Mouse (Mus musculus): Measurements from ENCODE around the gene Nr1i2. TPM values are rescaled to one million over a fixed set of nuclear protein-coding genes. Genes with fewer than 3 reads are reported as not detected.
"Not testable (repeated sequence)": the region's sequence is repeated elsewhere in the genome, so short reads cannot be mapped to it uniquely, and the experiment has no call there.

Nr1i2 gene
- polyA plus RNA-seq, 1 experiment from 2014 or later, result not detected

DNA sequence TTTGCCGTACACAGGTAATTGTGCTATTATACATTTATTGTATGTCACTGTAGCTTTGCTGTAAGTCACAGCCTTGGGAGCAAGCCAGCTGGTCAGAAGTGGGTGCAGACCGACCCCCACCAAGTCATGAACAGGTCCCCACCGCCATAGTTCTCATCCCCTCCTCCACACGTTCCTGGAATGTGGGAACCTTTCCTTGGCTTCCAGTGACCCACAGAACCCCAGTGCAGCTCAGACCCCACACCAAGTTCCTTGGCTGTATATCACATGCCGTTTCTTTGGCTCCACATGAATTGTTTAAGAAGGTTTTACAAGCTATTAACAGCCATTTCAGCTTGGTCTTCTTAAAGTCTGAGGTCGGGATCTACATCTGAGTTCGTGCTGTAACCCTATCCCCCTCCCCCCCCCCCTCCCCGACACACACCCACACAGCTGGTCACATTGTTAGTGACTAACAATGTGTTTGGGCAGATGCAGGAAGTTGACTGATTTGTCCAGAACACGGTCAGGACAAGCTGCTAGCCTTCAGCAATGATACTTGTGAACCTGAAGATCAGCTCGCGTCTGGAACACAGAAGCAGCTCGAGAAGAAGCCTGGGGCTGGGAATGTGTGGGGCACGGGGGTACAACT is 46.2 kb downstream of the Nr1i2 start:
- Histone ChIP-seq H3K9me3 (no peaks in the 10 kb centered on the region), H3K4me3 (no peak overlapping the region), H3K4me1 (peaks cover 5% of the 10 kb centered on the region; the same call in 1 of the 2 replicates), H3K4me2 (replicated peaks) (no peak overlapping the region), H3K27me3 (no peaks in the 10 kb centered on the region), H3K9ac (replicated peaks) (no peak overlapping the region), H3K27ac (replicated peaks) (no peak overlapping the region), H3K36me3 (peaks cover 5% of the 10 kb centered on the region; the same call in 1 of the 2 replicates)
- no peak for ATAC-seq (ENCODE audit: low FRiP score, low read depth)
- 73% methylated on average over 13 of the region's 13 CpGs for WGBS

DNA sequence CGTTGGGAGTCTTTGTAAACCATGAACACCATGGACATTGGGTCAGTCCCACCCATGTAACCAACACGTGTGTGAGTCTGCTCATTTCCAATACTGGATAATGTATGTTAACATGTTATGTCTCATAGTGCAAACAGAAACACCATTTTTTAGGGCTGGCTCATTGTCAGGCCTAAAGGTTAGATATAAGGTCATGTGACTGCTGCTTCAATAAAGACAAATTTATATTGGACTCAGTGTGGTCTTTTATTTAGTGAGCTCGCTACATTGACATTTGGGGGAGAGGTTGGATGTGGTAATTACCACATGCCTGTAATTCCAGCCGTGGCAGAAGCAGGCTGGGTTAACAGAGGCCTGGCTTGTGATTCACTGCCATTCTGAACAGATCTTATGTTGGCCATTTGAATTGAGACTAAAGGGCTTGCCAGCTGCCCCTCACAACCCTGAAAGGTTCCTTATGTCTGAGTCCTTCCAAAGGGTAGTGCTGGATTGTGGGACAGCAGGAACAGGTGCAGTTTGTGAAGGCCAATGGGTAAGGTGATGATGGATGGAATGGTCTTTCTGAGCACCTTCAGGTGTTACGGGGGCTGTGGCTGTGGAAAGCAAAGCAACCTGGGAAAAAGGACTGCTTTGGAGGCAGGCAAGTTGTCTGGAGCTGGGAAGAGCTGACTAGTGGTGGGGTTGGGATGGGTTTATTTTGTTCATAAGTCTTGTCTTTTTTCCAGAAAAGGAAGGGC is 48.6 kb downstream of the Nr1i2 start:
- Histone ChIP-seq H3K4me1 (peaks cover 5% of the 10 kb centered on the region; the same call in 1 of the 2 replicates), H3K27ac (replicated peaks) (no peak overlapping the region), H3K27me3 (no peaks in the 10 kb centered on the region), H3K36me3 (peaks cover 21% of the 10 kb centered on the region), H3K4me2 (replicated peaks) (no peak overlapping the region), H3K9ac (replicated peaks) (no peak overlapping the region), H3K4me3 (no peak overlapping the region), H3K9me3 (no peaks in the 10 kb centered on the region)
- 87% methylated on average over 5 of the region's 5 CpGs for WGBS
- ATAC-seq (ENCODE audit: low FRiP score, low read depth), result no peak

DNA sequence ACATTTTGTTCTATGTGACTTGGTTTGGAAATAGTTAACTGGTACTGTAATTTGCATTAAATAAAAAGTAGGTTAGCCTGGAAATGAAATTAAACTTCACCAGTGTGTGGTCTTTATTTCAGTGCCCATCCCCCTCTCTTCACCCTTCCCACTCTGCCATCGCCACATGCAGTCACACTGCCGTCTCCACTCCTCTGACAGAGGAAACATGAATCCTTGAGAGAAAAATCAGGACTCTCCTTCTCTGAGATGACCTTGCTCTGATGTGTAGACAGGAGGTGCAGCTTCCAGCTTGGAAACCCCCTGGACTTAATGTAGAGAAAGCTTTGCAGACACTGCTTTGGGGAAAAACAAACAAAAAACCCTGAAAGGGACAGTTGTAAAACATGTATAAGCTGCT is 49.2 kb downstream of the Nr1i2 start:
- H3K4me1 ChIP-seq, result peaks cover 5% of the 10 kb centered on the region; the same call in 1 of the 2 replicates
- H3K27ac ChIP-seq (replicated peaks), result no peak overlapping the region
- peaks cover 26% of the 10 kb centered on the region for H3K36me3 ChIP-seq
- ATAC-seq (ENCODE audit: low FRiP score, low read depth), result no peak
- H3K9me3 ChIP-seq, result no peaks in the 10 kb centered on the region
- H3K27me3 ChIP-seq, result no peaks in the 10 kb centered on the region
- 68% methylated on average over 2 of the region's 2 CpGs for WGBS
- no peak overlapping the region for H3K4me2 ChIP-seq (replicated peaks)
- H3K9ac ChIP-seq (replicated peaks), result no peak overlapping the region
- no peak overlapping the region for H3K4me3 ChIP-seq

DNA sequence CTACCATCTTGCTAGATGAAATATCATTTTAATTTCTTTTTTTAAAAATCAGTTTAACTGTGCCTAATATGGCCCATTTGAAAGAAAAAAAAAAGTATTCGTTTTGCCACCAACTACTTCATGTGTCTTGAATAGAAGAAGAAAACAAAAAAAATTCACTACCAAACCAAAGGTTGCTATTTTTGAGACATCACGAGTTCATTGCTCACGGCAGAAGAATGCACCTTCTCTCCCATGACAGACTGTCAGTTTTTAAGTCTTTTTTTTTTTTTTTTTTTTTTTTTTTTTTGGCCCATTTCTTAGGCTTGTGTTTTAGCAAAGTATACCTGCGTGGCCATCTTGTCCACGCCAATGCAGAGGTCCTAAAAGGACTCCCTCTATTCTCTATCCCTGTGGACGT is 50.5 kb downstream of the Nr1i2 start:
- H3K27ac ChIP-seq (replicated peaks), result no peak overlapping the region
- no peak overlapping the region for H3K4me3 ChIP-seq
- peaks cover 5% of the 10 kb centered on the region; the same call in 1 of the 2 replicates for H3K4me1 ChIP-seq
- no peak overlapping the region for H3K9ac ChIP-seq (replicated peaks)
- no peaks in the 10 kb centered on the region for H3K27me3 ChIP-seq
- peaks cover 29% of the 10 kb centered on the region for H3K36me3 ChIP-seq
- 92% methylated on average over 6 of the region's 6 CpGs for WGBS
- no peaks in the 10 kb centered on the region for H3K9me3 ChIP-seq
- H3K4me2 ChIP-seq (replicated peaks), result no peak overlapping the region
- no peak for ATAC-seq (ENCODE audit: low FRiP score, low read depth)

DNA sequence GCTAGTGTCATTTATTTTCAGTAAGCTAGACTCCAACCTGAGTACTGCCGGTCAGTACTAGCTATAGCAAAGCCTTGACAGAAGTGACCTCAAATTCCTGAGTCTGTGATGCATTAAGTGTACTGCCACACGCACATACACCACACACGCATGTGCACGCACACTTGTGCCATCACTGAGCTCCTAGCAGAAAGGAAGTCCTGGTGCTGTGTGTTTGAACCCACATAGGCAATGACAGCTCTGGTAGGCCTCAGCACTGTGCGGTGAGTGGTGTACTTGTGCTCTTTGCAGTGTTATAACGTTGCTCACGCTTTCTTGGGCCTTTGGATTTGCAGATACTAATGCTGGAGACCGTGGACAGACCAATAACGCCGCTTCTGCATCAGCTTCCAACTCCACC is 54.5 kb downstream of the Nr1i2 start:
- Histone ChIP-seq H3K9me3 (no peaks in the 10 kb centered on the region), H3K9ac (replicated peaks) (no peak overlapping the region), H3K27me3 (no peaks in the 10 kb centered on the region), H3K27ac (replicated peaks) (no peak overlapping the region), H3K4me1 (no peaks in the 10 kb centered on the region), H3K4me2 (replicated peaks) (no peak overlapping the region), H3K4me3 (no peak overlapping the region), H3K36me3 (peaks cover 38% of the 10 kb centered on the region)
- WGBS, result 95% methylated on average over 10 of the region's 10 CpGs
- no peak for ATAC-seq (ENCODE audit: low FRiP score, low read depth)

DNA sequence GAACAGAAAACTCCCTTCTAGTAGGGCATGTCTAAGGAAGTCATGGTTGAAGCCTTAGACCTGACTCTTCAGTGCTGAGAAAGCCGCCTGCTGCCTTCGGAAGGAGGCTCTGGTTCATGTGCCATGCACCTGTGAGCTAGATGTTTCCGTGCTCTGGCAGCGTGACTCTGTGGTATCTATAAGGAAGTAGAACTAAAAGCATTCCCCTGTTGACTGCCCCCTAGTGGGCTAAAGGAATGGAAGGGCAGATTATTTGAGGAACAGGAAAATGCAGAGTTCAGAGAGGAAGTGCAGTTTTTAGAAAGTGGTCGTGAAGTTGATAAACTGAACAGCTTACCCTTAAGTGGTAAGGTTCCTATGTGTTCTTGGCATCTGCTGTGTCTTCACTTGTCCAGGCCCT is 54.9 kb downstream of the Nr1i2 start:
- WGBS, result 85% methylated on average over 5 of the region's 5 CpGs
- ATAC-seq (ENCODE audit: low FRiP score, low read depth), result no peak
- Histone ChIP-seq H3K4me1 (no peaks in the 10 kb centered on the region), H3K9ac (replicated peaks) (no peak overlapping the region), H3K9me3 (no peaks in the 10 kb centered on the region), H3K36me3 (peaks cover 38% of the 10 kb centered on the region), H3K27ac (replicated peaks) (no peak overlapping the region), H3K27me3 (no peaks in the 10 kb centered on the region), H3K4me2 (replicated peaks) (no peak overlapping the region), H3K4me3 (no peak overlapping the region)

DNA sequence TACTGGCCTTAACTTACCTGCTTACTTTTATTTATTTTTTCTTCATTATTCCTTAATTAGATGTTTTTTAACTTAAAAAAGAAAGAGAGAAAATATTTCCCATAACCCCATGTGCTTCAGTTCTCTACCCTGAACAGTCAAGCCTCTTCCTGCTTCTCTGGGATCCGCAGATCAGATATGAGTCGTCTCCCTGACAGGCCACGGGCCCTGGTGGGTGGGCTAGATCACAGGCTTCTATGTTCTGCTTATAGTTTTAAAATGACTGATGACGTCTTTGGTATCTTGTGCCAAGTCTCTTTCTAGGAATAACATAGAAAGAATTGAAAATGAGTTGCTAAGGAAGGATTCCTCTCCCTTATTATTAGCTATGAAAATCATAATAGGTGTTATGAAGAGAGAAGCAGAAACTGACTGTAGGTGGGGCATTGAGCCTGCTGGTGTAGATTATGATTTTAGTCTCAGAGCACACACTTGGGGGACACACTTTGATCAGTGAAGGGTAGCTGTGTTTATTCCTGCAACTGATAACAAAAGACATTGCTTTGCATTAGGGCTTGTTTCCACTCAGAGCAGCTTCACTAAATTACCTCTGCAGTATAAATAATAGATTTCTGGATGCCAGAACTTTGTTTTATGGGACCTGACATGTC is 57.6 kb downstream of the Nr1i2 start:
- Histone ChIP-seq H3K4me3 (no peak overlapping the region), H3K4me1 (no peaks in the 10 kb centered on the region), H3K9me3 (no peaks in the 10 kb centered on the region), H3K4me2 (replicated peaks) (no peak overlapping the region), H3K27me3 (no peaks in the 10 kb centered on the region), H3K36me3 (peaks cover 31% of the 10 kb centered on the region), H3K27ac (replicated peaks) (no peak overlapping the region), H3K9ac (replicated peaks) (no peak overlapping the region)
- ATAC-seq (ENCODE audit: low FRiP score, low read depth), result no peak
- 86% methylated on average over 4 of the region's 4 CpGs for WGBS

DNA sequence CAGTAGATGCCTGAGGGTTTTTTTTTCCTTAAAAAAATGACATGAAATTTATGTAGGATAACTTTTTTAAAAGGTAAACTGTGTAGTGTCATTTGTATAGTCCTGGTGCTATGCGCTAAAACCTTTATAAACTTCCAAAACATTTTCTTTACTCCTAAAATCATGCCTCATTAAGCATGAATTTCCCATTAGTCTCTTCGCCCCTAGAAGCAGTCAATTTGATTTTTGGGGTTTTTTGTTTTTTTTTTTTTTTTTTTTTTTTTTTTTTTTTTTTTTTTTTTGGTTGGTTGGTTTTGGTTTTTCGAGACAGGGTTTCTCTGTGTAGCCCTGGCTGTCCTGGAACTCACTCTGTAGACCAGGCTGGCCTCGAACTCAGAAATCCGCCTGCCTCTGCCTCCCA is 72.1 kb downstream of the Nr1i2 start:
- peaks cover 43% of the 10 kb centered on the region for H3K36me3 ChIP-seq
- not testable (repeated sequence) for H3K27me3 ChIP-seq; H3K4me1 ChIP-seq; H3K9ac ChIP-seq (replicated peaks); ATAC-seq (ENCODE audit: low FRiP score, low read depth); H3K27ac ChIP-seq (replicated peaks); H3K9me3 ChIP-seq; H3K4me2 ChIP-seq (replicated peaks); H3K4me3 ChIP-seq
- WGBS, result over 99% methylated on average over 4 of the region's 5 CpGs

DNA sequence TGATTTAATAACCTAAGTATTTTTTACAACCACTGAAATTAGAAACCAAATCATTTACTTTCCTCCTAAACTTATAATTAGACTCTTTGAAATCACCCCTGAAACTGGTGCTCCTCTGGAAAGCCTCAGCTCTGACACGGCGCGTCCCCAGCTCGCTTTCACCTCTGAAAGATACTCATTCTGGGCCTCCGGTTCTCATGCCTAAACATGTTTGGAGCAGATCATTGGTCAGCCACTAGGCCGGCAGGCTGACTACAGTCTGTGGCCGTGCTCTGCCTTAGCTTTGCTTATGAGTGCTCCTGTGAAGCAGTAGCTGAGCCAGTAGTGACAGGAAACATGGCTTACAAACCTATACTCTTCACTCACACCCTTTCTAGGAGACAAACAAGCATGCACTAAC is 89.4 kb downstream of the Nr1i2 start:
- Histone ChIP-seq H3K27me3 (no peaks in the 10 kb centered on the region), H3K9ac (replicated peaks) (no peak overlapping the region), H3K36me3 (peaks cover 46% of the 10 kb centered on the region), H3K4me1 (no peaks in the 10 kb centered on the region), H3K9me3 (no peaks in the 10 kb centered on the region), H3K4me3 (no peak overlapping the region), H3K4me2 (replicated peaks) (no peak overlapping the region), H3K27ac (replicated peaks) (no peak overlapping the region)
- WGBS, result 98% methylated on average over 7 of the region's 7 CpGs
- ATAC-seq (ENCODE audit: low FRiP score, low read depth), result no peak

Other genes starting within 250 kb of the Nr1i2 start
- gene Gsk3b, start 205.8 kb downstream of the Nr1i2 start, polyA plus RNA-seq (2016; fragmentation: Nextera tagmentation; extraction: Ambion mirVana), result 145 and 156 TPM in 2 replicates
- 0.51 and 0.59 TPM in 2 replicates for gene Maats1, start 47.3 kb upstream of the Nr1i2 start, polyA plus RNA-seq (2016; fragmentation: Nextera tagmentation; extraction: Ambion mirVana)
- 118 and 130 TPM in 2 replicates for gene Cox17, start 52.2 kb upstream of the Nr1i2 start, polyA plus RNA-seq (2016; fragmentation: Nextera tagmentation; extraction: Ambion mirVana)
- not detected in 2 replicates for gene Gm21987, start 52.2 kb upstream of the Nr1i2 start, polyA plus RNA-seq (2016; fragmentation: Nextera tagmentation; extraction: Ambion mirVana)
- 0.51 and 0.57 TPM in 2 replicates for gene Popdc2, start 67.4 kb upstream of the Nr1i2 start, polyA plus RNA-seq (2016; fragmentation: Nextera tagmentation; extraction: Ambion mirVana)
- 0.18 and 0.41 TPM in 2 replicates for gene Pla1a, start 138.3 kb upstream of the Nr1i2 start, polyA plus RNA-seq (2016; fragmentation: Nextera tagmentation; extraction: Ambion mirVana)
- 138 and 141 TPM in 2 replicates for gene Adprh, start 157.9 kb upstream of the Nr1i2 start, polyA plus RNA-seq (2016; fragmentation: Nextera tagmentation; extraction: Ambion mirVana)
- 0.67 and 0.87 TPM in 2 replicates for gene Cd80, start 160.7 kb upstream of the Nr1i2 start, polyA plus RNA-seq (2016; fragmentation: Nextera tagmentation; extraction: Ambion mirVana)
- gene Timmdc1, start 227.8 kb upstream of the Nr1i2 start, polyA plus RNA-seq (2016; fragmentation: Nextera tagmentation; extraction: Ambion mirVana), result 35.2 and 37.0 TPM in 2 replicates

Measured in midbrain, embryonic 12.5 days (tissue).